Mouse (Mus musculus) cerebellum, adult (tissue): ENCODE results near the gene Ptdss2.
A peak's percentile ranks its signal among the peaks of the same experiment; 100 is the strongest.

Experiments used
- ATAC-seq: cut with Nextera tagmentation; 2 replicates; pipeline ENCODE4 v1.9.2; 2017; ENCODE audit warnings: mild to moderate bottlenecking, moderate library complexity, mixed read lengths; ENCODE audit not compliant: insufficient number of reproducible peaks, low FRiP score, low TSS enrichment

Gene Ptdss2

DNA sequence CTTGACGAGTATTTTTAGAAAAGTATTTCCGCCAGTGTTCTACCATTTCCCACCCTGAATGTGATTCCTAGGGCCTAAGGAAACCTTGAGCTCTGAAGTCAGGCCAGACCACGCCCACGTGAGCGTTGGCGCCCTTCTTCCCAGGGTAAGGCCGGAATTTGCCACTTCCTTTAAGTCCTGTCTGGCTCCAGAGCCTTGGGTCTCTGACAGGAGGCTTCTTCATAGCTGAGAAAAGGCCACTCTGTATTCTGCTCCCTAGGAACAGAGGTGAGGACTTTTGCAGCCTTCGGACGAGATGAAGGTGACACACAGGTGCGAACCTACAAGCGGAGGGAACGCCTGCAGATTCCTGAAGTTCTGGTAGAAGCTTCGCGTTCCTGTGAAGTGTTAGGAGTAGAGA, at the start of gene Ptdss2:
TSS of gene Ptdss2 (plus strand) at position 138 of the 400 bp plus-strand sequence.
- ATAC-seq, result no peak

GRCm38 (mm10) chr7:141073782-141074181, 48.4 kb upstream of the Ptdss2 start:
- ATAC-seq, result no peak

DNA sequence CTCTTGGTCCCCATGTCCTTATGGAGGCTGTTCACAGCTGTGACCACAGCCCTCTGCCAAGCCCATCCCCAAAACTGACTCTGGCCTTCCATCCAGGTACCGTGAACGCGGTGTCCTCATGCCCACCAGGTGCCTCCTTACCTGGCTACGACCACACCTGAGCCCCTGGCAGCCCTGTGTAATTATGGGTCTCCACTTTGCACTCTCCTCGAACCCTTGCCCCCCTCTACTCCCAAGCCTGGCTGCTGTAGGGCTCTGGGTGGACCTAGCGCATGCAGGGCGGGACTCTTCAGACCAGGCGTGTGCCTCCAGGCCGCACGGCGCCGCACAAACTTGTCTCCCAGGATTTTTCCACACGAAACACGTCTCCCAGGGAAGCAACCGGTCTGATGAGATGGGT, 44.3 kb upstream of the Ptdss2 start, which contains the start of gene Pkp3:
TSS of gene Pkp3 (plus strand) at position 378 of the 400 bp plus-strand sequence.
- ATAC-seq, result no peak

GRCm38 (mm10) chr7:141078876-141079275, 43.3 kb upstream of the Ptdss2 start:
- no peak for ATAC-seq

GRCm38 (mm10) chr7:141079481-141080449, 42.4 kb upstream of the Ptdss2 start:
- ATAC-seq, result no peak

GRCm38 (mm10) chr7:141087894-141088293, 34.3 kb upstream of the Ptdss2 start:
- no peak for ATAC-seq

DNA sequence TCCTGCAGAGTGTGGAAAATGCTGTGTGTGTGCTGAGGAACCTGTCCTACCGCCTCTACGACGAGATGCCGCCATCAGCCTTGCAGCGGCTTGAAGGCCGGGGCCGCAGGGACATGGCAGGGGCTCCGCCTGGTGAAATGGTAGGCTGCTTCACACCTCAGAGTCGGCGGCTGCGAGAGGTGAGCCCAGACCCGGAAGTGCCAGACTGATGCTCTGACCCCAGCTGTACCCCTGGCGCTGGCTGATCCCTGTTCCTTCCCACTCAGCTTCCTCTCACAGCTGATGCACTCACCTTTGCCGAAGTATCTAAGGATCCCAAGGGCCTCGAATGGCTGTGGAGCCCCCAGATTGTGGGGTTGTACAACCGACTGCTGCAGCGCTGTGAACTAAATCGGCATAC, 33.7 kb upstream of the Ptdss2 start:
- ATAC-seq, result no peak

GRCm38 (mm10) chr7:141090228-141090627, 32.0 kb upstream of the Ptdss2 start:
- no peak for ATAC-seq

DNA sequence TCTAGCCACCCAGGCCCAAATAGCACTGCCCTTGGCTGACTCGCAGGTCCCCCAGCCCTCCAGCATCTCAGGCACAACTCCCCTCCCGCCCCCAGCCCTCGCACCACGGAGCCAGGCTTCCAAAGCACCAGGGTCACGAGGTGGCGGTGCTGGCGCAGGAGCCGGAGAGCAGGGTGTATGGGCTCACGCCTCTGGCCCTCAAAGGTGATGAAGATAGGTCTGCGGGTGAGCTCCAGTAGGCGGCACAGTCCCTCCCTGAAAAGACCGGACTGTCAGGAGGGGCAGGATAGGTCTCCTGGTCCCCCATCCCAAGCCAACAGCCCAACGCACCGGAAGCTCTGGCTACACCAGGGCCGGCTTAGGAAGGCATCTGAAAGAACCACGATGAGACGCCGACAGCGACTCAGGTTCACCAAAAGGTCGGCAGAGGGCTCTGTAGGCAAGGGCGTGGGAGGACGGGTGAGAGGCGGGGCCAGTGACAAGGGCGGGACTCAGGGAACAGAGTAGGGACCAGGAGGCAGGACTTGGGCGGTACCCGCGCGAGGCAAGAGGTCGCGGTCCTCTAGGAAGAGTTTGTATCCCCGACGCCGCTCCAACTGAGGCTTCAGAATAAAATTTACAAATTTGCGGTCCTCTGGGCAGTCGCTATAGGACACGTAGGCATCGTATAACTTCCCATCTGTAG, 30.0 kb upstream of the Ptdss2 start:
- ATAC-seq, result peak; percentile 84; the same call in 1 of the 2 replicates

GRCm38 (mm10) chr7:141093950-141094349, 28.2 kb upstream of the Ptdss2 start:
- no peak for ATAC-seq

- ATAC-seq, result no peak
These were observed 27.5 kb upstream of the Ptdss2 start for GRCm38 (mm10) chr7:141094487-141095205.

DNA sequence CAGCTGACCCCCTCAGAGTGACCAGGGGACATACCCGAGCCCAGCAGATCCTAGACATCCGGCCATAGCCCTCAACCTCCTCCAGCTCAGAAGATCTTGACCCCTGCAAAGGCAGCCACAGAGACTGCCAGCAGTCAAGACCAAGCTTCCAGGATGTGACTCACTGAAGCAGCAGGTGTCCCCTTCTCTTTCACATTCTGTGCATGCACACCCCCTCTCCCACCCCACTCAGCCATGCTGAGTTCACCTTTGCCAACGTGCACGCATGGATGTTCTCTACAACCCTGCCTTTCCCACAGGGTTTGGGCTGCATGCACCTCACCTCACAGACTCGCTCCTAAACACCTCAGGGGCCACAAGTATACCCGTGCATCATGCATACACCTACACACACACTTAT, 26.2 kb upstream of the Ptdss2 start:
- no peak for ATAC-seq

- no peak for ATAC-seq
These were observed 25.5 kb upstream of the Ptdss2 start for GRCm38 (mm10) chr7:141096649-141097056.

GRCm38 (mm10) chr7:141097177-141097576, 25.0 kb upstream of the Ptdss2 start:
- no peak for ATAC-seq

DNA sequence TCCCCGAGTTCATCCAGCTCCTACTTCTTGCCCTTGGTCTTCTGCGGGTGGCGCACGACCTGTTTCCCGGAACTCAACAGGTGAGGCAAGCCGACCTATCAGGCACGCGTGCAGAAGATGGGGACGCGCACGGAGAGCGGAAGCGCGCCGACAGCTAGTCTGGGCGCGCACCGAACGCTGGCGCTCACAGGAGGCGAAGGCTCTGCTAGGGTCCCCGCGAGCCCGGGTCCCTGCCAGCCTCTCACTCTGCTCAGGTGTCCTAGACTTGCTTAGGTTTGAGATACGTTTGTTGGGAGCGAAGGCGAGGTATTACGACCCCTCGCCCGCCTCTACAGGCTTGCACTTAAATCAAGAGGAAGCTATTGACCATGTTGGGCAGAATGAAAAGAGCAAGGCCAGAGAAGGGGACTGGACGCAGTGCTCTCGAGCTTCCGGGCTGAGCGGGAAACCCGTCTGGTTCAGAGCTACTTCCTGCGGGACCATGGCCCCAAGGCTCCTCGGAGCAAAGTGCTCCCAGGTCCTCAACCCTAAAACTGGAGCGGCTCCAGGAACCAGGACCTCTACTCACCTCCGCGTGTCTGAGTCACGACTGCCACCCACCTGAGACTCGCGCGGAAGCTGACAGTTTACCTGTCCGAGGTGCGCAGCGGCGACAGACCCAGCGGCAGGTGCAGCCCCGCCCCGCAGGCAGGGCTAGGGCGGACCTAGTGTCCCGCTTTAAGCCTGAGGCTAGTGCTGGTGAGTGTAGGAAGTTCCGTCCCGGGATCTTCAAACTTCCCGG, 22.1 kb upstream of the Ptdss2 start, which contains the start of gene Sigirr:
TSS of gene Sigirr (minus strand) at position 662 of the 781 bp plus-strand sequence.
- ATAC-seq, result no peak

GRCm38 (mm10) chr7:141103161-141103560, 19.0 kb upstream of the Ptdss2 start:
- ATAC-seq, result no peak

GRCm38 (mm10) chr7:141115874-141116273, 6.3 kb upstream of the Ptdss2 start:
- ATAC-seq, result no peak

DNA sequence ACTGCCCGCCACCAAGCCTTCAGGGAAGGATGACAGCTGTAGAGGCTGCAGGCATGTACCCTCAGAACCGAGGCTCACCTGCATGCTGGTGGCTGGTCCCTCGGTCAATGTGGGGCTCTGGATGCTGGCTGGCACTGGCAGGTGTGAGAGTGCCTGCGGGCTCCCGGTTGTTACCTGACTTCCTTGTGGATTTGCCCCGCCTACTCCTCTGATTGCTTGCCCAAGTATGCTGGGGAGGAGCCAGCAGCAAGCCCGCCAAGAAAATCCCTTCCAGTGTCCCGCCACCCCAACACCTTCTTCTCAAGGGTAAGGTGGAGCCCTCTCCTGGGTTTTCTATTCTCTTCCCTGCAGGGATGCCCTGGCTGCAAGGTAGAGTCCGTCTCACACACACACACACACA, 4.5 kb upstream of the Ptdss2 start, which contains the start of gene Ano9:
TSS of gene Ano9 (minus strand) at position 171 of the 400 bp plus-strand sequence.
- ATAC-seq, result no peak

DNA sequence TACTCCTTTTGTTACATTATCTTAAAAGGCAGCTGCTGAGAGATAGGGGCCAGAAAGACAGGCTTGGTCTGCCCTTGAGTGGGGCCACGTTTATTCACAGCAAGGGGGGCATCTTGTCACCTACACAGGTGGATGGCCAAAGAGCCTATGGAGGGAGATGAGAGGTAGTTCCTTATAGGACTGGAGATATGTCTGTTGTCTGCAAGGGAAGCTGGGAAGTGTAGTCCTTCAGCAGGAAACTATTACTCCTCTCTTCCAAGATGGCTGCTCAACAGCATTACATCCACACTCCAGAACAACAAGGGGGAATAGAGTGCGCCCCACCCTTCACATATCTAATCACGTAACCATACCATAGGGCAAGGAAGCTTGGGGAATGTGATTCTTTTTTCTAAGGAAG, 2.7 kb upstream of the Ptdss2 start:
- ATAC-seq, result no peak

- ATAC-seq, result no peak
These were observed 1.6 kb upstream of the Ptdss2 start for GRCm38 (mm10) chr7:141120605-141121004.
